Mouse (Mus musculus) midbrain, embryonic 16.5 days (tissue): ENCODE results near the gene Fkbp7. TPM values are rescaled to one million over a fixed set of nuclear protein-coding genes. Genes with fewer than 3 reads are reported as not detected.
A peak's percentile ranks its signal among the peaks of the same experiment; 100 is the strongest.

Experiments used
- ATAC-seq: fragments of 200-750 bp; cut with Nextera tagmentation; 2 replicates; pipeline ENCODE4 v1.8.0; 2017; ENCODE audit warnings: moderate TSS enrichment
- H3K27ac ChIP-seq: fragments of 300-500 bp; sonication (generic); 2 replicates; pipeline ENCODE4 v1.5.1; 2014; ENCODE audit warnings: mild to moderate bottlenecking, low read length, mixed read lengths
- H3K27me3 ChIP-seq: fragments of 300-500 bp; sonication (generic); 2 replicates; pipeline ENCODE4 v1.6.1; 2014; ENCODE audit warnings: low read depth, low read length, mixed read lengths; ENCODE audit not compliant: control insufficient read depth, insufficient read depth
- H3K36me3 ChIP-seq: fragments of 300-500 bp; sonication (generic); 2 replicates; pipeline ENCODE4 v1.6.1; 2014; ENCODE audit warnings: mild to moderate bottlenecking, low read length, moderate library complexity, mixed read lengths; ENCODE audit not compliant: control insufficient read depth, insufficient read depth
- H3K4me1 ChIP-seq: fragments of 300-500 bp; sonication (generic); 2 replicates; pipeline ENCODE4 v1.6.1; 2014; ENCODE audit warnings: mild to moderate bottlenecking, low read length, mixed read lengths; ENCODE audit not compliant: control insufficient read depth, insufficient read depth
- H3K4me2 ChIP-seq: fragments of 300-500 bp; sonication (generic); 2 replicates; pipeline ENCODE4 v1.6.1; 2014; ENCODE audit warnings: mild to moderate bottlenecking, low read length, mixed read lengths
- H3K4me3 ChIP-seq: fragments of 300-500 bp; sonication (generic); 2 replicates; pipeline ENCODE4 v1.5.1; 2014; ENCODE audit warnings: low read depth, mild to moderate bottlenecking, low read length, moderate library complexity, mixed read lengths
- H3K9ac ChIP-seq: fragments of 300-500 bp; sonication (generic); 2 replicates; pipeline ENCODE4 v1.6.1; 2014; ENCODE audit warnings: low read depth, low read length, mixed read lengths
- H3K9me3 ChIP-seq: fragments of 300-500 bp; sonication (generic); replicated peaks from 2 replicates; pipeline ENCODE4 v1.6.1; 2014; ENCODE audit warnings: mild to moderate bottlenecking, low read length, mixed read lengths; ENCODE audit not compliant: control insufficient read depth, poor library complexity, severe bottlenecking
- WGBS: fragments of 180-500 bp; shearing (Covaris S2); extraction: QIAGEN DNeasy Blood & Tissue Kit; methylation state at CpG from one replicate; pipeline ENCODE4 v1.1.7; 2014; 5-methylcytosine and 5-hydroxymethylcytosine counted together
- polyA plus RNA-seq: library from polyadenylated mRNA; unstranded; fragments of >200 nt; fragmentation: Nextera tagmentation; extraction: Ambion mirVana; gene quantifications from 2 replicates; pipeline ENCODE4 v1.2.1, GENCODE M21; 2015

Gene Fkbp7
- polyA plus RNA-seq, 1 experiment from 2014 or later, result 11.8 TPM

- Histone ChIP-seq H3K27ac (no peak overlapping the region), H3K9ac (no peak overlapping the region), H3K4me1 (no peaks in the 10 kb centered on the region), H3K27me3 (no peaks in the 10 kb centered on the region), H3K9me3 (no peaks in the 10 kb centered on the region), H3K4me3 (no peak overlapping the region), H3K36me3 (no peaks in the 10 kb centered on the region), H3K4me2 (no peak overlapping the region)
- WGBS, result 77% methylated on average over 3 of the region's 3 CpGs
- peak; percentile 44; the same call in 1 of the 2 replicates for ATAC-seq
Observed at GRCm38 (mm10) chr2:76655444-76655843, 17.5 kb downstream of the Fkbp7 start.

DNA sequence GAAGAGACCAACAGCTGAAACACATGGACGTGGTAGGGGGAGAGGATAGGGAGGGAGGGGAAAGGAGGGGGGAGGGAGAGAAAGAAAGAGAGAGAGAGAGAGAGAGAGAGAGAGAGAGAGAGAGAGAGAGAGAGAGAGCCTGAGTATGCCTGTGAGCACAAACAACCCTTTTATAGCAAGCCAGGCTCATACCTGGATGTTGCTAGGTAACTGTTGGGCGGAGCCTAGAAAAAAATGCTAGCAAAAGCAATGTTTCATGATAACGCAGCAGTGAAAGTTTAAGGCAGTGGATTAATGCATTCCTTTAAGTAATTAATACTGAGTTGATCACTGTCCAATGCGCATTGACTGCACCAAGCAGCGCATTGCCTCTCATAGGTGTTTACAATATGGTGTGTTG is 18.3 kb downstream of the Fkbp7 start:
- no peak overlapping the region for H3K4me2 ChIP-seq
- no peak overlapping the region for H3K4me3 ChIP-seq
- H3K9me3 ChIP-seq, result no peaks in the 10 kb centered on the region
- ATAC-seq, result no peak
- no peaks in the 10 kb centered on the region for H3K36me3 ChIP-seq
- H3K4me1 ChIP-seq, result no peaks in the 10 kb centered on the region
- no peak overlapping the region for H3K27ac ChIP-seq
- WGBS, result 74% methylated on average over 5 of the region's 5 CpGs
- no peaks in the 10 kb centered on the region for H3K27me3 ChIP-seq
- H3K9ac ChIP-seq, result no peak overlapping the region

DNA sequence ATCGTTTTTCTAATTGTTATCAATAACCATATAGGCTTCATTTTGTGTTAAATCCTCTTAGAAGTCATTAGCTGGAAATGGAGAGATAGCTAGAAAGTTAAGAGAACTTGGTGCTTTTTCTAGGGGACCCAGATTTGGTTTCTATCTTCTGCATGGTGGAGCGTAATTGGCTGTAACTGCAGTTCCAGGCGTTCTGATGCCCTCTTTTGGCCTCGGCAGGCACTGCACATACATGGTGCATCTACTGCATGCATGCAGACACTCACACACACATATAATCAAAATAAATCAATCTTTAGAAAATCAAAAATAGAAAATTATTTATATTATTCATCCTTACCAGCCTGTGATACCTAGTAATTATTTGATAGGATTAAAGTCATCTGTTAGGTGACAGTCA is 19.8 kb downstream of the Fkbp7 start:
- H3K27me3 ChIP-seq, result no peaks in the 10 kb centered on the region
- WGBS, result 90% methylated on average over 4 of the region's 4 CpGs

GRCm38 (mm10) chr2:76648666-76649141 is 24.2 kb downstream of the Fkbp7 start:
- Histone ChIP-seq H3K4me2 (peak overlapping the region; percentile 74), H3K36me3 (no peaks in the 10 kb centered on the region), H3K9me3 (no peaks in the 10 kb centered on the region), H3K9ac (peak overlapping the region; percentile 56), H3K4me3 (peak overlapping the region; percentile 73), H3K27ac (peak overlapping the region; percentile 88), H3K4me1 (peaks cover 14% of the 10 kb centered on the region), H3K27me3 (no peaks in the 10 kb centered on the region)
- whole genome bisulfite sequencing, result 32% methylated on average over 13 of the region's 13 CpGs
- ATAC-seq, result peak; percentile 34

More for the DNA sequence above, 19.8 kb downstream of the Fkbp7 start:
- Histone ChIP-seq H3K36me3 (no peaks in the 10 kb centered on the region), H3K4me2 (no peak overlapping the region), H3K4me3 (no peak overlapping the region), H3K9ac (no peak overlapping the region), H3K27ac (no peak overlapping the region), H3K9me3 (no peaks in the 10 kb centered on the region), H3K4me1 (peaks cover 2% of the 10 kb centered on the region)
- no peak for ATAC-seq

DNA sequence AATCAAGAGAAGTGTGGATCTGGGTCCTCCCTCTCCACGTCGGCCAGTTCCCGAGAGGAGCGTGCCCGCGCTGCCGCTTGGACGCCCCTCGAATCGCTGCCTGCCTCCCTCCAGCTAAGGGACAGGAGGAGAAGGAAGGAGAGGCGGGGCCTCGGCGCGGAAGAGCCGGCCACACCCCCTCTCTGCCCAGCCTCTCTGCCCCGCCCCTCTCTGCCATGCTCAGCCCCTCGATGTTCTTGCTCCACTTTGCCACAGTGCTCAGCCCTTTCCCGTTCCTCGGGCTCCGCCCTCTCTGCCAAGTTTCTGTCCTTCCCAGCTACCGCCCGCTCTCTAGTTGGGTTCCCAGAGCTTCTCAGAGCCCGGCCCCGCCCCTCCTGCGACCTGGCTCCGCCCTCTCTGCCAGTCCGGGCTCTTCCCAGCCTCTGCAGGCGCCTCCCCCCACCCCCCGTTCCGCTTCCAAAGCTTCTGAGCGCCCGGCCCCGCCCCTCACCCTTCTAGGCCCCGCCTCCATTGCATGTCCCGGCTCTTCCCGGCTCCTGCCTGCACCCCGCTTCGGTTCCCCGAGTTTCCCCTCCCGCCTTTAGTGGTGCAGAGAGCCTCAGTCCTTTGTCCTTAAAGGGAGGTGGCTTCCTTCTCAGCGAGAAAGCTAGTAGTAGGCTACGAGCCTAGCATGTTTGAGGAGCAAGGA is 24.9 kb downstream of the Fkbp7 start, which contains the start of the genes Prkra and Pjvk:
Gene Prkra, minus strand, starts transcription at position 133 of the 688 bp plus-strand sequence.
Gene Pjvk, plus strand, starts transcription at position 594 of the 688 bp plus-strand sequence.
- H3K9ac ChIP-seq, result peak within 1 kb of the TSS; percentile 83
- peak; percentile 99 for ATAC-seq
- WGBS, result 0% methylated on average over 28 of the region's 42 CpGs
- no peaks in the 10 kb centered on the region for H3K27me3 ChIP-seq
- peak within 1 kb of the TSS; percentile 88 for H3K27ac ChIP-seq
- 0 out of 2 replicates have a peak, but pooled peaks cover under 1% of the 10 kb centered on the region for H3K36me3 ChIP-seq
- H3K4me2 ChIP-seq, result peak within 1 kb of the TSS; percentile 74
- H3K9me3 ChIP-seq, result no peaks in the 10 kb centered on the region
- peak within 1 kb of the TSS; percentile 73 for H3K4me3 ChIP-seq
- peaks cover 14% of the 10 kb centered on the region for H3K4me1 ChIP-seq

- peak overlapping the region; percentile 83 for H3K9ac ChIP-seq
- peak overlapping the region; percentile 74 for H3K4me2 ChIP-seq
- peak overlapping the region; percentile 88 for H3K27ac ChIP-seq
- no peaks in the 10 kb centered on the region for H3K9me3 ChIP-seq
- WGBS, result 0% methylated on average over 24 of the region's 32 CpGs
- H3K4me1 ChIP-seq, result peaks cover 14% of the 10 kb centered on the region
- no peaks in the 10 kb centered on the region for H3K27me3 ChIP-seq
- peaks cover 4% of the 10 kb centered on the region; the same call in 1 of the 2 replicates for H3K36me3 ChIP-seq
- peak; percentile 70 for ATAC-seq
- H3K4me3 ChIP-seq, result peak overlapping the region; percentile 73
Observed at GRCm38 (mm10) chr2:76647441-76647869, 25.5 kb downstream of the Fkbp7 start.

GRCm38 (mm10) chr2:76643801-76644200 is 29.1 kb downstream of the Fkbp7 start:
- no peak for ATAC-seq
- Histone ChIP-seq H3K9me3 (no peaks in the 10 kb centered on the region), H3K36me3 (peaks cover 16% of the 10 kb centered on the region; the same call in 1 of the 2 replicates), H3K27me3 (no peaks in the 10 kb centered on the region), H3K27ac (no peak overlapping the region), H3K9ac (no peak overlapping the region), H3K4me2 (no peak overlapping the region), H3K4me1 (peaks cover 12% of the 10 kb centered on the region), H3K4me3 (no peak overlapping the region)

- 98% methylated on average over 2 of the region's 2 CpGs for WGBS
- no peaks in the 10 kb centered on the region for H3K9me3 ChIP-seq
- no peak overlapping the region for H3K4me3 ChIP-seq
- no peak overlapping the region for H3K27ac ChIP-seq
- H3K9ac ChIP-seq, result no peak overlapping the region
- no peak overlapping the region for H3K4me2 ChIP-seq
- peaks cover 37% of the 10 kb centered on the region for H3K36me3 ChIP-seq
- H3K4me1 ChIP-seq, result no peaks in the 10 kb centered on the region; the same call in 1 of the 2 replicates
- no peaks in the 10 kb centered on the region for H3K27me3 ChIP-seq
- no peak for ATAC-seq
Observed at GRCm38 (mm10) chr2:76639637-76640036, 33.3 kb downstream of the Fkbp7 start.

DNA sequence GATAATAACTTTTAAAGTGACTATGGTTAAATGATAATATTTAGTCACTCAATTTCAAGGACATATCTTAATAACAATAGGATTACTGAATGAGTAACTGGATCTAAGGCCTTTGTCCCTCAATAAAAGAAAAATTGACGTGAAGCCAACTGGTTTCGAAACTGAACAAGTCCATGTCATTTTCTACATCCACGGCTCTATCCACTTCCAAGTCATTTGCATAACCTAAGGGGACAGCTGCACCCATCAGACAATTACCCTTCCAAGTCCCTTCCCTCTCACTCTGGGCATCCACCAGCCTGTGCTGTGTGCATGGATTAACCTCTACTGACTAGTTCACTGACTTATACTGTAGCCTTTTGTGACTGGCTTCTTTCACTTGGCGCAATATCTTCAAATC is 41.3 kb downstream of the Fkbp7 start:
- no peaks in the 10 kb centered on the region for H3K4me1 ChIP-seq
- no peak overlapping the region for H3K27ac ChIP-seq
- peaks cover 60% of the 10 kb centered on the region for H3K36me3 ChIP-seq
- H3K4me3 ChIP-seq, result no peak overlapping the region
- ATAC-seq, result no peak
- no peaks in the 10 kb centered on the region for H3K9me3 ChIP-seq
- H3K27me3 ChIP-seq, result no peaks in the 10 kb centered on the region
- H3K9ac ChIP-seq, result no peak overlapping the region
- 52% methylated on average over 4 of the region's 4 CpGs for WGBS
- H3K4me2 ChIP-seq, result no peak overlapping the region
